Mouse (Mus musculus) heart, adult 2 months (tissue): ENCODE results near the gene Zcchc3. TPM values are rescaled to one million over a fixed set of nuclear protein-coding genes. Genes with fewer than 3 reads are reported as not detected.
A peak's percentile ranks its signal among the peaks of the same experiment; 100 is the strongest.

ENCODE experiments used
- DNase-seq, 2 experiments: peaks; one replicate each; pipeline ENCODE4 v3.0.0; 2021
- H3K27ac ChIP-seq: fragments of 200-600 bp; 2 replicates; pipeline ENCODE4 v1.8.1; 2022
- H3K27me3 ChIP-seq: fragments of 200-500 bp; 2 replicates; pipeline ENCODE4 v1.6.1; 2012; ENCODE audit warnings: mild to moderate bottlenecking, low read length, inconsistent platforms, mixed read lengths; ENCODE audit not compliant: control insufficient read depth, insufficient read depth
- H3K36me3 ChIP-seq: fragments of 200-500 bp; 2 replicates; pipeline ENCODE4 v1.6.1; 2012; ENCODE audit warnings: low read length, inconsistent platforms; ENCODE audit not compliant: control insufficient read depth, insufficient read depth
- H3K4me1 ChIP-seq: fragments of 200-500 bp; 2 replicates; pipeline ENCODE4 v1.6.1; 2011; ENCODE audit warnings: low read length; ENCODE audit not compliant: control insufficient read depth, insufficient read depth
- H3K4me3 ChIP-seq: fragments of 200-600 bp; 2 replicates; pipeline ENCODE4 v1.8.1; 2022
- H3K79me2 ChIP-seq: fragments of 200-500 bp; replicated peaks from 2 replicates; pipeline ENCODE4 v1.6.1; 2012; ENCODE audit warnings: mild to moderate bottlenecking, inconsistent platforms, low read length, moderate library complexity, mixed read lengths; ENCODE audit not compliant: control insufficient read depth, insufficient read depth
- H3K9ac ChIP-seq: fragments of 200-500 bp; 2 replicates; pipeline ENCODE4 v1.6.1; 2012; ENCODE audit warnings: low read depth, mild to moderate bottlenecking, control low read depth, inconsistent platforms, low read length, mixed read lengths
- CTCF ChIP-seq: fragments of 200-600 bp; IDR thresholded peaks from 2 replicates; pipeline ENCODE4 v1.8.1; 2022; ENCODE audit warnings: antibody characterized with exemption, mild to moderate bottlenecking, moderate library complexity
- EP300 ChIP-seq: fragments of 200-500 bp; IDR thresholded peaks from 2 replicates; pipeline ENCODE4 v1.6.1; 2011; ENCODE audit warnings: low read depth, low read length, control low read depth; ENCODE audit not compliant: insufficient read depth
- POLR2A ChIP-seq: fragments of 200-500 bp; IDR thresholded peaks from 2 replicates; pipeline ENCODE4 v1.6.1; 2011; ENCODE audit warnings: mild to moderate bottlenecking, low read depth, low read length, control low read depth; ENCODE audit not compliant: insufficient read depth
- WGBS: fragments of 180-500 bp; shearing (Covaris S2); methylation state at CpG from one replicate; pipeline ENCODE4 v1.1.7; 2018; 5-methylcytosine and 5-hydroxymethylcytosine counted together
- intact Hi-C: fragments of 180-260 bp; cut with DNase I; formaldehyde crosslinking; loops from one replicate; pipeline ENCODE4 v1.15.1; 2025
- polyA plus RNA-seq: library from polyadenylated mRNA; depleted of rRNA; stranded (reverse); fragments of >200 nt; gene quantifications from 2 replicates; pipeline ENCODE4 v1.2.3, GENCODE M21; 2012
- total RNA-seq, 2 experiments: library from RNA; stranded (reverse); gene quantifications; 2 replicates each; pipeline ENCODE4 v1.2.3; 2021

The Zcchc3 gene
- total and polyA plus RNA-seq, 3 experiments = 4.0 to 9.1 (median 6.7) TPM

DNA sequence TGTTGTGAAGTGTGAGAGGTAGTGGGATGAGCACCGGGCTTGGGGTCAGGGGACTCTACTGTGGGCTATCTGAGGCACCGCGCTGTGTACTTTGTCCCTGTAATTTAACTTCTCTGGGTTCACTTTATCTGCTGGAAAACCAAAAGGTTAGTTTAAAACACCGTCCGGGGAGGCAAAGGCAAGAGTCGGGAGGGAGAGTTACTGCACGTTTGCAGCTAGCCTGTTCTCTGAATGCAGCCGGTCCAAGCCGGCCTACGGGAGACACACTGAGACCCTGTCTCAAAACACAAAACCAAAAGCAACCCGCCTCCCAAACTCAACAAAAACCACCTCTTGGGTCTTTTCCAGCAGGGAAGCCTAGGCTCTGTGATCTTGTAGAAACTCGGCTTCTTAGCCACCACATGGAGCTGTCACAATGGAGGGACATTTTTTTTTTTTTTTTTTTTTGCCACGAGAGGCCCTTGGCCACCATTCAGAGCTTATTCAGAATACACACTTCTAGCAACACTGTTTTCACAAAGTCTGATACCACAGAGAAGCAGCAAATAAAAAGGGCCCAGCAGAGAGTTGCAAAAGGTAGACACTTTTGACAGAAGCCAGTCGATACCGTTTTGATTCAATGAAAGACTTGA, 2.2 kb downstream of the Zcchc3 start:
- WGBS = 28% methylated on average over 15 of the region's 15 CpGs
- Histone ChIP-seq H3K9ac (no peak overlapping the region), H3K27ac (no peak overlapping the region), H3K27me3 (no peaks in the 10 kb centered on the region), H3K79me2 (no peaks in the 10 kb centered on the region), H3K4me3 (no peak overlapping the region; the same call in 1 of the 2 replicates), H3K4me1 (peaks cover 8% of the 10 kb centered on the region), H3K36me3 (no peaks in the 10 kb centered on the region)
- TF ChIP-seq CTCF (no peak), EP300 (no peak), POLR2A (no peak)
- DNase-seq = no peak
- intact Hi-C loops = no loop called here

- intact Hi-C loops = no loop called here
- Histone ChIP-seq H3K4me1 (peaks cover 8% of the 10 kb centered on the region), H3K36me3 (no peaks in the 10 kb centered on the region), H3K4me3 (peak overlapping the region; percentile 1; the same call in 1 of the 2 replicates), H3K27ac (peak overlapping the region; percentile 60), H3K9ac (no peak overlapping the region), H3K27me3 (no peaks in the 10 kb centered on the region), H3K79me2 (no peaks in the 10 kb centered on the region)
- 34% methylated on average over 7 of the region's 7 CpGs for WGBS
- DNase-seq = peak in 1 of 2 experiments; percentile 31
- TF ChIP-seq EP300 = no peak
- no peak for TF ChIP-seq CTCF
- no peak for TF ChIP-seq POLR2A
These were observed 3.4 kb downstream of the Zcchc3 start for GRCm38 (mm10) chr2:152411471-152411870.

DNA sequence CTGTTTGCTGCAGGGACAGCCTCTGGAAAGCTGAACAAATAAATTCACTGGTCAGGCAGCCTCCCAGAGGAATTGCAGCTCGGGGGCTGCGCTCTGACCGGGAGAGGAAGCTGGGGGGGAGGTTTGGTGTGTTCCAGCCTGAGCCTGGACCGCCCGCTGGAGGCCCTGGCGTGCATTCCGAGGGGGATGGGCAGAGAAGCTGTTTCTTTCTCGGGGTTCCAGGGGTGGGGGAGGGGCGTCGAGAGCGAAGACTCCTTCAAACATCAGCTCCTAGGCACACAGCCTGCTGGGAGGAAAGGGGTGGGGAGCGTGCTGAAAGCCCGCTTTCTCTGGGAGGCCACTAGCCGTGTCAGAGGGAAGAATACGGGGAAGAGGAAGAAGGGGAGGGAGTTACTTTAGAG, 3.9 kb downstream of the Zcchc3 start:
- Histone ChIP-seq H3K4me1 (peaks cover 8% of the 10 kb centered on the region), H3K4me3 (peak overlapping the region; percentile 1; the same call in 1 of the 2 replicates), H3K36me3 (no peaks in the 10 kb centered on the region), H3K9ac (peak overlapping the region; percentile 48), H3K27ac (peak overlapping the region; percentile 60), H3K79me2 (no peaks in the 10 kb centered on the region), H3K27me3 (no peaks in the 10 kb centered on the region)
- DNase-seq = peak; percentile 82 to 85
- WGBS = 15% methylated on average over 15 of the region's 15 CpGs
- intact Hi-C loops = no loop called here
- TF ChIP-seq CTCF = no peak
- TF ChIP-seq EP300 = peak; percentile 55; the same call in 1 of the 2 replicates
- peak; percentile 53; the same call in 1 of the 2 replicates for TF ChIP-seq POLR2A

GRCm38 (mm10) chr2:152409781-152410180, 5.0 kb downstream of the Zcchc3 start:
- intact Hi-C loops = no loop called here
- Histone ChIP-seq H3K4me3 (no peak overlapping the region), H3K36me3 (no peaks in the 10 kb centered on the region), H3K27ac (no peak overlapping the region), H3K9ac (no peak overlapping the region), H3K79me2 (no peaks in the 10 kb centered on the region), H3K27me3 (no peaks in the 10 kb centered on the region), H3K4me1 (peaks cover 10% of the 10 kb centered on the region)
- TF ChIP-seq EP300 (no peak), POLR2A (no peak), CTCF (no peak)
- 76% methylated on average over 6 of the region's 6 CpGs for WGBS
- no peak for DNase-seq

GRCm38 (mm10) chr2:152406126-152406525, 8.7 kb downstream of the Zcchc3 start:
- no peak for TF ChIP-seq EP300
- TF ChIP-seq CTCF = peak; percentile 29; the same call in 1 of the 2 replicates
- Histone ChIP-seq H3K9ac (no peak overlapping the region), H3K4me3 (peak overlapping the region; percentile 35), H3K4me1 (peaks cover 7% of the 10 kb centered on the region), H3K79me2 (no peaks in the 10 kb centered on the region), H3K36me3 (no peaks in the 10 kb centered on the region), H3K27ac (no peak overlapping the region), H3K27me3 (no peaks in the 10 kb centered on the region)
- under 1% methylated on average over 19 of the region's 19 CpGs for WGBS
- intact Hi-C loops = no loop called here
- peak; percentile 88 to 94 for DNase-seq

DNA sequence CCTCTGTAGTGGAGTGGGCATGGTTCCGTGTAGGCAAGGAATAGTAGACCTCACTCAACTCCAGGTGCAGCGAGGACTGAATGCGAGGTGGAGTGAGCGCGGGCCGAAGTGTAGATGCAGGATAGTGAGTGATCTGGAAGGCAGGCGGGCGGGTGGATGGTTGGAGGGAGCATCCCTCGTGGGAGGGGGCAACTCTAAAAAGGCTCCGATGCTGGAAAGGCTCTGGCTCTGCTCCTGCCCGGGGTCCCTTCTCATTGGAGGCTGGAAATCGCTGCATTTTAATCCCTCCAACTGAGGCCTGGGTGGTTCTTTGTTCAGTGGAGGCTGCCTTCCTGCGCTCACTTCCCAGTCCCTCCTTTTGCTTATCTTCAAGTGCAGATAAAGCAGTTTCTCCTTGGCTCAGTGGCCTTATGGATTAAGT, 15.7 kb downstream of the Zcchc3 start:
- intact Hi-C loops = no loop called here
- no peak for DNase-seq

More for the DNA sequence above, 15.7 kb downstream of the Zcchc3 start:
- WGBS = 5% methylated on average over 13 of the region's 13 CpGs
- Histone ChIP-seq H3K4me1 (peaks cover 5% of the 10 kb centered on the region), H3K27me3 (no peaks in the 10 kb centered on the region), H3K79me2 (no peaks in the 10 kb centered on the region), H3K27ac (peak overlapping the region; percentile 75), H3K4me3 (peak overlapping the region; percentile 70), H3K9ac (peak overlapping the region; percentile 71), H3K36me3 (no peaks in the 10 kb centered on the region)
- TF ChIP-seq CTCF (no peak), EP300 (no peak), POLR2A (no peak)
